Mouse (Mus musculus) erythroblast, embryonic 14.5 days (primary cell): ENCODE data around the gene Aoah.

Source experiments
- GATA1 ChIP-seq: IDR thresholded peaks from 2 replicates; pipeline ENCODE4 v1.6.1; 2012; ENCODE audit warnings: low read length, inconsistent platforms, mixed read lengths
- TAL1 ChIP-seq: IDR thresholded peaks from 3 replicates; pipeline ENCODE4 v1.6.1; 2012; ENCODE audit warnings: low read length, inconsistent platforms, mixed read lengths

DNA sequence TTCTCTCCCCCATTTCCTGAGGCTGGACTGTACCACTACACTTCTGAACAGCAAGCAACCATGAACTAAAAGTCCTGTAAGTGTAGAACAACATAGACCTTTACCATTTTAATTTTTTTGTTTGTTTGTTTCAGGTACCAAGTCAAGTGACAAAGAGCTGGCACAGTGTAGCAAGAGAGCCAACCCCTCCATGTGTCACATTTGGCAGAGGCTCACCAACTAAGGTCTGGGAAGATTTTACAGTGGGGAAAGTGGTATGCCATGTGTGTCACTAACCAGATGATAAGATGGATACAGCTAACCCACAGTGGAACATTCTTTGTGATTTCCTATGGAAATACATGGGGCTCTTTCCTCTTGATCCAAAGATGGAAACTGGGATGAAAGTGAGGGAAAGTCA is 242.1 kb downstream of the Aoah start:
- no peak for TF ChIP-seq GATA1
- no peak for TF ChIP-seq TAL1
